Mouse (Mus musculus): ENCODE measurements around the gene Nek3. TPM values are rescaled to one million over a fixed set of nuclear protein-coding genes. Genes with fewer than 3 reads are reported as not detected.

Nek3 gene
- polyA plus RNA-seq, 1 experiment from 2014 or later, result 7.2 TPM

Other genes starting within 250 kb of the Nek3 start
- gene Defb15, start 233.7 kb downstream of the Nek3 start, polyA plus RNA-seq (2015; fragmentation: Nextera tagmentation; extraction: Ambion mirVana), result not detected in 2 replicates
- gene Defb35, start 228.1 kb downstream of the Nek3 start, polyA plus RNA-seq (2015; fragmentation: Nextera tagmentation; extraction: Ambion mirVana), result not detected in 2 replicates
- gene Defb13, start 219.7 kb downstream of the Nek3 start, polyA plus RNA-seq (2015; fragmentation: Nextera tagmentation; extraction: Ambion mirVana), result not detected in 2 replicates
- not detected in 2 replicates for gene Fam90a1a, start 207.7 kb downstream of the Nek3 start, polyA plus RNA-seq (2015; fragmentation: Nextera tagmentation; extraction: Ambion mirVana)
- not detected in 2 replicates for gene Ccdc70, start 196.7 kb downstream of the Nek3 start, polyA plus RNA-seq (2015; fragmentation: Nextera tagmentation; extraction: Ambion mirVana)
- 1.3 TPM in 2 replicates for gene Atp7b, start 106.1 kb downstream of the Nek3 start, polyA plus RNA-seq (2015; fragmentation: Nextera tagmentation; extraction: Ambion mirVana)
- 28.9 and 29.6 TPM in 2 replicates for gene Alg11, start 105.7 kb downstream of the Nek3 start, polyA plus RNA-seq (2015; fragmentation: Nextera tagmentation; extraction: Ambion mirVana)
- gene Nek5, start 41.4 kb downstream of the Nek3 start, polyA plus RNA-seq (2015; fragmentation: Nextera tagmentation; extraction: Ambion mirVana), result 0.26 and 0.62 TPM in 2 replicates
- gene Ckap2, start 19.4 kb upstream of the Nek3 start, polyA plus RNA-seq (2015; fragmentation: Nextera tagmentation; extraction: Ambion mirVana), result 49.3 and 51.4 TPM in 2 replicates
- gene Vps36, start 26.4 kb upstream of the Nek3 start, polyA plus RNA-seq (2015; fragmentation: Nextera tagmentation; extraction: Ambion mirVana), result 43.2 and 44.3 TPM in 2 replicates
- gene Thsd1, start 60.9 kb upstream of the Nek3 start, polyA plus RNA-seq (2015; fragmentation: Nextera tagmentation; extraction: Ambion mirVana), result 5.9 and 6.6 TPM in 2 replicates
- not detected in 2 replicates for gene Tpte, start 117.0 kb upstream of the Nek3 start, polyA plus RNA-seq (2015; fragmentation: Nextera tagmentation; extraction: Ambion mirVana)
- gene Slc25a15, start 232.2 kb upstream of the Nek3 start, polyA plus RNA-seq (2015; fragmentation: Nextera tagmentation; extraction: Ambion mirVana), result 9.4 and 11.8 TPM in 2 replicates
- 39.4 and 40.2 TPM in 2 replicates for gene Mrps31, start 244.9 kb upstream of the Nek3 start, polyA plus RNA-seq (2015; fragmentation: Nextera tagmentation; extraction: Ambion mirVana)

Measured in forebrain, embryonic 13.5 days (tissue).